Mouse (Mus musculus) forelimb bud, embryonic 11.5 days (tissue): Measurements from ENCODE around the gene Pycr2.

ENCODE experiments used
- DNase-seq: peaks from one replicate; pipeline ENCODE4 v3.0.0-alpha.2; 2012; ENCODE audit warnings: low read depth, low spot score

The Pycr2 gene

GRCm38 (mm10) chr1:180940776-180941460, 36.8 kb downstream of the Pycr2 start:
- DNase-seq: no peak

GRCm38 (mm10) chr1:180941726-180942125, 37.6 kb downstream of the Pycr2 start:
- no peak for DNase-seq

- DNase-seq: peak; percentile 63
These were observed 38.3 kb downstream of the Pycr2 start, which contains the start of gene Tmem63a for GRCm38 (mm10) chr1:180942166-180943031. Gene Tmem63a, plus strand, starts transcription at chr1:180942344.

DNA sequence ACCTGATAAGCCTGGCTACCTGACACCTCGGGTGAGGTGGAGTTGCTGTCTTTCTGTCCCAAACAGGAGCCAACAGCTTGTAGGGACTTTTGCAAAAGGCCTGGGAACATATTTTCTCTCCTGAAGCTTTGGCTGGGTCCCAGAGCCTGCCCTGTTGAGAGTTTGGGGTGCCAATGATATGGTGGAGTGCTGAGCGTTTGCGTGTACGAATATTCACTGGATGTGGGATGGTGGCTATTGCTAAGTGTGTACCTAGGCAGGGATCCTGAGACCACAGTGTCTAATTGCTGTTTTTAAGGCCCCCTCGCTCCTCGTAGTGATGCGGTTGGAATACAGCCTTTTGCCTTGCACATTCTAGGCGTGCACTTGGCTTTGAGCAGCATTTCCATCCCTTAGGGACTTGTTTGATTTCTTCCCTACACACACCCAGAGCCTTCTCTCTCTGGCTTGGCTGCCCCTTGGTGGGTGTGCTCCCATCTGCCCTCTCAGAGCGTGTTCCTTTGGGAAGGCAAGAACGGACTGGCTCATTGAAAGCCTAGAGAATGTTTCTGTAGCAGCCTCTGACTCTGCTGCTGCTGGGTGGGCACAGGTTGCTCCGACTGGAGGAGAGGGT, 39.0 kb downstream of the Pycr2 start:
- no peak for DNase-seq

DNA sequence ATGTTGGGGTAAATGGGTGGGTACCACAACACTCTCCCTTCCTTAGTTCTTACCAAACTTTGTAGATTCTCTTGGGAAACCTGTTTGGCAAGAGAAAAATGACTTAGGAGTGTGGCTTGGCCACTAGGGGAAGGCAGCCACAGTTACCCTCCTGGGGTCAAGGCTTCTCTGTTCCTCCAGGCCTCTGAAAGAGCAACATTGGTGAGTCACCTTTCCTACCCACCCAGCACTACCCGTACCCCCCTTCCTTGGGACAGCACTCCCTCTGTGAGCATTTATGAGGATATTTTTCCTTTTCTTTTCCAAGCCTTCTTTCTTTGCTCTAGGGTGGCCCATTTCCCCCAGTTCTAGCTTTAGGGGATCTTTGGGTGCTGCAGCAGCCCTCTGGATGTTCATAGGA, 39.8 kb downstream of the Pycr2 start:
- no peak for DNase-seq

- DNase-seq: no peak
These were observed 40.5 kb downstream of the Pycr2 start for GRCm38 (mm10) chr1:180944553-180944952.

DNA sequence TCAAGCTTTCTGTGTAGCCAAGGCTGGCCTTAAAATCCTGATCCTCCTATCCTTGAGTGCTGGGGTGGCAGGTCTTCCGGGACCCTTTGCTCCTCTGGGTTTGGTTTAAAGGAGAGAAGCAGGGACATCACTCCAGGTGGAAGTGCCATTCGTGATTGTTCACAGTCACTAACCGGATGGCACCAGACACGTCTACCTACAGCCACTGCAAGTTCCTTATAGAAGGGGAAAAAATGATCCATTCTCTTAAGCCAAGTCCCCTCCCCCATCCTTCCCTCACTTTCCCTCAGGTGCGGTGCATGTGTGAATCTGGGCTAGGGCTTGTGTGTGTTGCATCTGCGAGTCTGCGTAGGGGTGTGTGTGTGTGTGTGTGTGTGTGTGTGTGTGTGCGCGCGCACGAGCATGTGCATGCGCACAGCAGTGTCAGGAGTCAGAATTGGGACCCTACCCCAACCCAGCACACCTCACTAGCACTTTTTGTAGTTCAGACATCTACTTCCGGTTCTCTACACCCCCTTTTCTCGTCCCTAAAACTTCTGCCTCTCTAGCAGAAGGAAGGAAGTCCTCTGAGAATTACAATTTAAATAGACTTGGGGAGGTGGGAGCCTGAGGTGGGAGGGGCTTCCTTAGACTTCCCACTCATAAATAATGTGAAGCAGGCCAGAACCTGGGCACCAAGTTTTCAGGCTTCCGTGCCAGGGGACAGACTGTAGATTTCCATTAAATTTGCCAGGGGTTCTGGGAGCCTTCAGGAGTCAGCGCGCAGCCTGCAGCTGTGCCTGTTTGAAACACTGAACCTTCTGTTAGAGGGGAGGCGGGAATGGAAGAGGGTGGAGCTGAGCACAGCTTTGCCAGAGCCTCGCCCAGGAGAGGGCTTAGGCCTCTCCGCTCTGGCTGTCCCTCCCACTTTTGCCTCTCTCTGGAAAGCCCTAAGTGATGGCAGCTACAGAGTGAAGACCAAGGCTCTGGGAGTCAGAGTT, 41.2 kb downstream of the Pycr2 start:
- DNase-seq: peak; percentile 84

DNA sequence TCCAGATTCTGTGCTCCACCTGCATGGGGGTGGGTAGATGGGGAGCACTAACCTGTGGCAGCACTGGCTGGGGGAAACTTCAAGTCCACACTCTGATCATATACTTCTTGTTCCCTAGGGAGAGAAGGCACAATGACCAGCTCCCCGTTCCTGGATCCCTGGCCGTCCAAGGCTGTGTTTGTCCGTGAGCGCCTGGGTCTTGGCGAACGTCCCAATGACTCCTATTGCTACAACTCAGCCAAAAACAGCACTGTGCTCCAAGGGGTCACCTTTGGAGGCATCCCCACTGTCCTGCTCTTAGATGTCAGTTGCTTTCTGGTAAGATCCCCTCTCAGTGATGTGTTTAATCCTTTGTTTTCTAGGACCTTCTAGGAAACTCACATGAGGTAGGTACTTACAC, 42.4 kb downstream of the Pycr2 start:
- DNase-seq: no peak

- no peak for DNase-seq
These were observed 48.1 kb downstream of the Pycr2 start for GRCm38 (mm10) chr1:180952085-180952746.

- DNase-seq: no peak
These were observed 48.7 kb downstream of the Pycr2 start for GRCm38 (mm10) chr1:180952808-180953207.

- DNase-seq: no peak
These were observed 52.3 kb downstream of the Pycr2 start for GRCm38 (mm10) chr1:180956401-180956800.

GRCm38 (mm10) chr1:180956973-180957381, 52.9 kb downstream of the Pycr2 start:
- no peak for DNase-seq
